Mouse (Mus musculus): ENCODE results near the gene Rfc2. TPM values are rescaled to one million over a fixed set of nuclear protein-coding genes. Genes with fewer than 3 reads are reported as not detected.
"Not testable (repeated sequence)": the region's sequence is repeated elsewhere in the genome, so short reads cannot be mapped to it uniquely, and the experiment has no call there.

Gene Rfc2
- total RNA-seq, 1 experiment from 2014 or later = 51.2 TPM

DNA sequence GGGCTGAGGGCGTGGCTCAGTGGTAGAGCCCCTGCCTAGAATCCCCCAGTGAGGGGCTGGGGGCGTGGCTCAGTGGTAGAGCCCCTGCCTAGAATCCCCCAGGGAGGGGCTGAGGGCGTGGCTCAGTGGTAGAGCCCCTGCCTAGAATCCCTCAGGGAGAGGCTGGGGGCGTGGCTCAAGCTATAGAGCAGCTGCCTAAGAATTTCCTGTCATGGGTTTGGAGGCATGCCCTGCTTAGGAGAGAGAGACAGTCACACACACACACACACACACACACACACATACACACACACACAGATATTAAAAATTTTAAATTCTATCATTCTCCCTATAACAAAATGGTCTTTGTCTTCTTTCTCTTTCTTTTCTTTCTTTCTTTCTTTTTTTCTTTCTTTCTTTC lies 67.8 kb downstream of the Rfc2 start:
- not testable (repeated sequence) for DNase-seq

DNA sequence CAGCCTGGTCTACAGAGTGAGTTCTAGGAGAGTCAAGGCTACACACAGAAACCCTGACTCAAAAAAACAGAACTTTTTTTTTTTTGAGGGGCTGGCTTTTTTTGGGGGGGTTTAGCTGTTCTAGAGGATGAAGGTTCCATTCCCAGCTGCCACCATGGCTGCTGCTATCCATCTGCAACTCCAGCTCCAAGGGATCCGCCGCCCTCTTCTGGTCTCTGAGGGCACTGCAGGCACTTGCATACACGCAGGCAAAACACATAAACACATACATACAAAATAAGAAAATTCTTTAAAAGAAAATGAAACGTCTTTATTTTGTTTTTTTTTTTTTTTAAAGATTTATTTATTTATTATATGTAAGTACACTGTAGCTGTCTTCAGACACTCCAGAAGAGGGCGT lies 69.8 kb downstream of the Rfc2 start:
- DNase-seq = peak; percentile 77

Small RNA genes within 50 kb of the gene (microRNA-seq; reads per million reads assigned to microRNA genes)
- gene Mir7228 = 0 to 0.43 reads per million in 2 experiments

Other genes starting within 250 kb of the Rfc2 start
- gene Gtf2ird1, start 124.7 kb upstream of the Rfc2 start, total RNA-seq (2021) = 61.7 and 69.6 TPM in 2 replicates
- gene Clip2, start 28.9 kb upstream of the Rfc2 start, total RNA-seq (2021) = 23.4 and 25.3 TPM in 2 replicates
- not detected in 2 replicates for gene Syna, start 21.2 kb upstream of the Rfc2 start, total RNA-seq (2021)
- gene Lat2, start 33.7 kb downstream of the Rfc2 start, total RNA-seq (2021) = 2.2 and 7.1 TPM in 2 replicates
- 277 and 309 TPM in 2 replicates for gene Eif4h, start 58.1 kb downstream of the Rfc2 start, total RNA-seq (2021)
- 17.9 and 23.7 TPM in 2 replicates for gene Limk1, start 107.2 kb downstream of the Rfc2 start, total RNA-seq (2021)
- 148 and 554 TPM in 2 replicates for gene Eln, start 166.0 kb downstream of the Rfc2 start, total RNA-seq (2021)